Mouse (Mus musculus): ENCODE measurements around the gene Igfbp2. TPM values are rescaled to one million over a fixed set of nuclear protein-coding genes. Genes with fewer than 3 reads are reported as not detected.

The Igfbp2 gene
- polyA plus RNA-seq, 1 experiment from 2014 or later = 51.4 TPM

DNA sequence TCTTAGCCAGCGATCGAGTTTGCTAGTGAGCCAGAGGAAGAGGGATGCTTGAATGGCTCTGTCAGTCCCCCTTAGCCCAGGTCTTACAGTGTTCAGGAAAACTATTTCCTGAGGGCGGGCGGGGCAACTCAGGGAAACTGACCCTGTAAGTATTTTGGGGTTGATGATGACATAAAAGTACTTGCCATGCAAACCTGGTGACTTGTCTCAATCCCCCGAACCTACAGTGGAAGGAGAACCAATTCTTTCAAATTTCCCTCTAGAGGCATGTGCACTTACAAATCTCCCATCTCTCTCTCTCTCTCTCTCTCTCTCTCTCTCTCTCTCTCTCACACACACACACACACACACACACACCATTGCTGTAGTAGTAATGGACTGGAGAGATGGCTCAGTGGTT is 4.5 kb downstream of the Igfbp2 start:
- TF ChIP-seq CTCF (IDR thresholded peaks at IDR 0.05) = no peak
- TF ChIP-seq EP300 (IDR thresholded peaks at IDR 0.05) = no peak
- no peak overlapping the region for H3K4me3 ChIP-seq (ENCODE audit: low read depth, low read length)
- no peak overlapping the region for H3K9ac ChIP-seq (replicated peaks; ENCODE audit: low read depth)
- no peaks in the 10 kb centered on the region for H3K9me3 ChIP-seq (ENCODE audit: low read length)
- no peak overlapping the region for H3K4me2 ChIP-seq (replicated peaks; ENCODE audit: low read depth, low read length)
- no peaks in the 10 kb centered on the region for H3K36me3 ChIP-seq (ENCODE audit: insufficient read depth, low read length)
- ATAC-seq (no peak), DNase-seq (ENCODE audit: low spot score) (no peak)
- 0 out of 2 replicates have a peak, but pooled peaks cover 5% of the 10 kb centered on the region for H3K27me3 ChIP-seq (replicated peaks; ENCODE audit: insufficient read depth, low read length)
- WGBS = 85% methylated on average over 5 of the region's 5 CpGs
- no peak overlapping the region for H3K27ac ChIP-seq (ENCODE audit: low read length)
- H3K4me1 ChIP-seq (ENCODE audit: insufficient read depth, low read depth, low read length) = peaks cover 8% of the 10 kb centered on the region

DNA sequence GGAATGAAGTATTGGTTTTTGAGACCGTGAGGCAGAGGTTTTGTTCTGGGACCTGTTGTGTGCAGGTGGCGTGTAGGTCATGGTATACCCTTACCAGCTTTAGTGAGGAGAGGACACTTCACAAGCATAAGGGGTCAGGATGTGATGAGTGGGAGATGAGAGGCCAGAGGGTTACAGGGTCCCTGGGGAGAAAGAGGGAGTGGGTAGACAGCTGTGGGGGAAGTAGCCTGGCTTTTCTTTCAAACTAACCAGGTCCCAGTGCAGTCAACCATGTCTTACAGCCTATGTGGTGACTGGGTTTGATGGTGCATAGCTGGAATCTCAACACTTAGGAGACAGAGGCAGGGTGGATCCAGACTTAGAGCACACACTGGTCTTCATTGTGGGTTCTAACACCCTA is 6.2 kb downstream of the Igfbp2 start:
- 94% methylated on average over 2 of the region's 2 CpGs for WGBS
- Histone ChIP-seq H3K9me3 (ENCODE audit: low read length) (no peaks in the 10 kb centered on the region), H3K27ac (ENCODE audit: low read length) (no peak overlapping the region), H3K4me1 (ENCODE audit: insufficient read depth, low read depth, low read length) (no peaks in the 10 kb centered on the region), H3K4me2 (replicated peaks; ENCODE audit: low read depth, low read length) (no peak overlapping the region), H3K9ac (replicated peaks; ENCODE audit: low read depth) (no peak overlapping the region), H3K36me3 (ENCODE audit: insufficient read depth, low read length) (no peaks in the 10 kb centered on the region), H3K4me3 (ENCODE audit: low read depth, low read length) (no peak overlapping the region), H3K27me3 (replicated peaks; ENCODE audit: insufficient read depth, low read length) (0 out of 2 replicates have a peak, but pooled peaks cover 3% of the 10 kb centered on the region)
- TF ChIP-seq CTCF (IDR thresholded peaks at IDR 0.05) (no peak), EP300 (IDR thresholded peaks at IDR 0.05) (no peak)
- ATAC-seq = no peak
- no peak for DNase-seq (ENCODE audit: low spot score)

DNA sequence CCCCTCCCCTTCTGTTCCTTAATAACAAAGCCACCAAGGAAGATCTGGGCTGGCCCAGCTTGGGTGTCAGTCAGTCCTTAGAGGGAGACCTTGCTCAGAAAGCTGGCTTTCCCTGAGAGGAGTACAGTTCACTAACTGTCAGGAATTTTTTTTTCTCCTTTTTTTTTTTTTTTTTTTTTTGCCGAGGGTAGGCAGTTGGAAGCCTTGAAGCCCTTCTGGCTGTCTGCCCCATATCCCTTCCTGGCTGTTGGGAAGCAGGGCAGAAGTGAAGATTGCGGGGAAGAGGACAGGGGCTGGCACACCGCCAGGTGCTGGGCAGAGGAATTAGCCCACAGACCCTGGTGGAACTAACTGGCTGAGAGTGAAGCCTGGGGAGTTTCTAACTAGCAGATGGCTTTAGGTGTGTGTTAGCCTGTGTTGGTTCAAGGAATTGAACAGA is 8.4 kb downstream of the Igfbp2 start:
- 28% methylated on average over 3 of the region's 3 CpGs for WGBS
- TF ChIP-seq EP300 (IDR thresholded peaks at IDR 0.05) (no peak), CTCF (IDR thresholded peaks at IDR 0.05) (no peak)
- Histone ChIP-seq H3K4me3 (ENCODE audit: low read depth, low read length) (no peak overlapping the region), H3K4me2 (replicated peaks; ENCODE audit: low read depth, low read length) (no peak overlapping the region), H3K9me3 (ENCODE audit: low read length) (no peaks in the 10 kb centered on the region), H3K27ac (ENCODE audit: low read length) (no peak overlapping the region), H3K27me3 (replicated peaks; ENCODE audit: insufficient read depth, low read length) (no peaks in the 10 kb centered on the region), H3K36me3 (ENCODE audit: insufficient read depth, low read length) (no peaks in the 10 kb centered on the region), H3K4me1 (ENCODE audit: insufficient read depth, low read depth, low read length) (no peaks in the 10 kb centered on the region), H3K9ac (replicated peaks; ENCODE audit: low read depth) (no peak overlapping the region)
- ATAC-seq (no peak), DNase-seq (ENCODE audit: low spot score) (no peak)

DNA sequence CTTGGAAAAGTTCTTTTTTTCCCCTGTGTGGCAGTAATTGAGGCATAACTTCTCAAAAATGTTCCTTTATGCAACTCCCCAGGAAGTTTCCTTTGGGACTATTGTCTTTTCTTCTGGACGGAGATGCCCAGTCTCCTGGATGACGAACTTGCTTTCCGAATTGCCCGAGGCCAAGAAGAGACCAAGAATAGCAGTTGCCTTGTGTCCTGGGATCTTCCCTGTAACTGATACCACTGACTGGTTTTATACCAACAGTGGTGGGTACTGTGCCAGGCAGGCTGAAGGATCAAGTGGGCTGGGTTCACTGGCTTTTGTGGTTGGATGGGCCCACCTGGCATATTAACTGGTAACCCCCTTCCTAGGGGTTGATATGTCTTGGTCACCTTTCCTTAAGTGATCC is 9.3 kb downstream of the Igfbp2 start:
- TF ChIP-seq CTCF (IDR thresholded peaks at IDR 0.05) = no peak
- TF ChIP-seq EP300 (IDR thresholded peaks at IDR 0.05) = no peak
- Histone ChIP-seq H3K27me3 (replicated peaks; ENCODE audit: insufficient read depth, low read length) (no peaks in the 10 kb centered on the region), H3K9me3 (ENCODE audit: low read length) (no peaks in the 10 kb centered on the region), H3K36me3 (ENCODE audit: insufficient read depth, low read length) (no peaks in the 10 kb centered on the region), H3K27ac (ENCODE audit: low read length) (no peak overlapping the region), H3K9ac (replicated peaks; ENCODE audit: low read depth) (no peak overlapping the region), H3K4me1 (ENCODE audit: insufficient read depth, low read depth, low read length) (no peaks in the 10 kb centered on the region), H3K4me2 (replicated peaks; ENCODE audit: low read depth, low read length) (no peak overlapping the region), H3K4me3 (ENCODE audit: low read depth, low read length) (no peak overlapping the region)
- no peak for DNase-seq (ENCODE audit: low spot score)
- 89% methylated on average over 4 of the region's 4 CpGs for WGBS
- no peak for ATAC-seq

DNA sequence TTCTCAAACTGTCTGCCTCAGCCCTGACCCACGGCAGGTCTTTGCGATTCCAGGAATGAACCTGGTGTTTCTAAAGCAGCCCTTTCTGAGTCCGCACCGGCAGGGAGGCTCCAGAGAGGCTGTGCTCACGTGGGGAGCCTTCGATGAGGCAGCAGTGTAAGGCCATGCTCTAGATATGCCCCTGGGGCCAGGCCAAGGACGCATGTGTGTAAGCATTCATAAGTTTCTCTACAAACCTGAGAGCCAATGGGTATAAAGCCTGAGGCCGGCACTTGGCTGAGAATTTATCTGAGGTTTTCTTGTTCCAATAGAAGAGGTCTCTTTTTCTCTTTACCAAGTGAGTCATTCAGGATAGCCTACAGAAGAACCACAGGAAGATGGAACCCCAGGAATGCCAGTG is 15.1 kb downstream of the Igfbp2 start:
- Histone ChIP-seq H3K4me3 (ENCODE audit: low read depth, low read length) (no peak overlapping the region), H3K9ac (replicated peaks; ENCODE audit: low read depth) (no peak overlapping the region), H3K27ac (ENCODE audit: low read length) (no peak overlapping the region), H3K4me1 (ENCODE audit: insufficient read depth, low read depth, low read length) (no peaks in the 10 kb centered on the region), H3K36me3 (ENCODE audit: insufficient read depth, low read length) (no peaks in the 10 kb centered on the region), H3K9me3 (ENCODE audit: low read length) (no peaks in the 10 kb centered on the region), H3K27me3 (replicated peaks; ENCODE audit: insufficient read depth, low read length) (no peaks in the 10 kb centered on the region), H3K4me2 (replicated peaks; ENCODE audit: low read depth, low read length) (no peak overlapping the region)
- 57% methylated on average over 8 of the region's 8 CpGs for WGBS
- TF ChIP-seq EP300 (IDR thresholded peaks at IDR 0.05) (no peak), CTCF (IDR thresholded peaks at IDR 0.05) (no peak)
- DNase-seq (ENCODE audit: low spot score) (no peak), ATAC-seq (no peak)

DNA sequence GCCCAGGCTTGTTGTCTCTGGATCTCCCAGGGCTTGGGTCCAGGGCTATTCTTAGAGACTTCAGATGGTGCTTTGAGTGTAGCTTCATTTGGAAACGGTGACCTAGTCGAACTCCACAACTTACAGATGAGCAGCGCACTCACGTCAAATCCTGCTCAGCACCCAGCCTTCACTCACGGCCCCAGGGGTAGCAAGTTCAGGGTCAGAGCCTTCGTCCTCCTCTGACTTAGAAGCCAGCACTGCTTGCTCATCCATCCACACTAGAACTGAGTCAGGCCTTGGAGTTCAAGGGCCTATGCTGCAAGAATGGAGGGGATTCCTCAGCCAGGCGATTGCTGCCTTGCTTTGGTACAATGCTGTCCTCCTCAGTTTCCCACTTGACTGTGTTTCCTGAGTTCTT is 15.5 kb downstream of the Igfbp2 start:
- Histone ChIP-seq H3K36me3 (ENCODE audit: insufficient read depth, low read length) (no peaks in the 10 kb centered on the region), H3K4me2 (replicated peaks; ENCODE audit: low read depth, low read length) (no peak overlapping the region), H3K9ac (replicated peaks; ENCODE audit: low read depth) (no peak overlapping the region), H3K4me3 (ENCODE audit: low read depth, low read length) (no peak overlapping the region), H3K27me3 (replicated peaks; ENCODE audit: insufficient read depth, low read length) (no peaks in the 10 kb centered on the region), H3K27ac (ENCODE audit: low read length) (no peak overlapping the region), H3K4me1 (ENCODE audit: insufficient read depth, low read depth, low read length) (no peaks in the 10 kb centered on the region), H3K9me3 (ENCODE audit: low read length) (no peaks in the 10 kb centered on the region)
- no peak for TF ChIP-seq CTCF (IDR thresholded peaks at IDR 0.05)
- DNase-seq (ENCODE audit: low spot score) (no peak), ATAC-seq (no peak)
- 80% methylated on average over 7 of the region's 7 CpGs for WGBS

All from lung, postnatal 0 days (tissue).